Mouse (Mus musculus) small intestine, adult 2 months (tissue): ENCODE results near the gene P4ha2. TPM values are rescaled to one million over a fixed set of nuclear protein-coding genes. Genes with fewer than 3 reads are reported as not detected.

Experiments
- H3K27ac ChIP-seq: fragments of 200-500 bp; 2 replicates; pipeline ENCODE4 v1.5.1; 2012; ENCODE audit warnings: low read depth, low read length, control low read depth, inconsistent platforms; ENCODE audit not compliant: insufficient read depth
- H3K27me3 ChIP-seq: fragments of 200-500 bp; 2 replicates; pipeline ENCODE4 v1.6.1; 2012; ENCODE audit warnings: mild to moderate bottlenecking, moderate library complexity, low read length, inconsistent platforms; ENCODE audit not compliant: control insufficient read depth, insufficient read depth
- H3K36me3 ChIP-seq: fragments of 200-500 bp; 2 replicates; pipeline ENCODE4 v1.6.1; 2012; ENCODE audit warnings: mild to moderate bottlenecking, low read length, control low read depth, inconsistent platforms; ENCODE audit not compliant: control insufficient read depth, insufficient read depth
- H3K4me1 ChIP-seq: fragments of 200-500 bp; 2 replicates; pipeline ENCODE4 v1.6.1; 2012; ENCODE audit warnings: low read length, inconsistent platforms, mixed read lengths; ENCODE audit not compliant: control insufficient read depth, insufficient read depth, insufficient read length
- H3K4me3 ChIP-seq: fragments of 200-500 bp; 2 replicates; pipeline ENCODE4 v1.5.1; 2012; ENCODE audit warnings: low read depth, mild to moderate bottlenecking, control low read depth, inconsistent platforms, low read length, moderate library complexity
- CTCF ChIP-seq: fragments of 200-500 bp; IDR thresholded peaks from 2 replicates; pipeline ENCODE4 v1.5.1; 2012; ENCODE audit warnings: low read depth, mild to moderate bottlenecking, control low read depth, inconsistent platforms, low read length, moderate library complexity, mixed read lengths; ENCODE audit not compliant: insufficient replicate concordance, insufficient read length; ENCODE audit errors: extremely low read depth
- POLR2A ChIP-seq: fragments of 200-500 bp; IDR thresholded peaks from 2 replicates; pipeline ENCODE4 v1.6.1; 2012; ENCODE audit warnings: low read depth, mild to moderate bottlenecking, control low read depth, inconsistent platforms, low read length, moderate library complexity
- WGBS: fragments of 180-500 bp; shearing (Covaris S2); methylation state at CpG from one replicate; pipeline ENCODE4 v1.1.7; 2018; 5-methylcytosine and 5-hydroxymethylcytosine counted together
- polyA plus RNA-seq: library from polyadenylated mRNA; depleted of rRNA; stranded (reverse); fragments of >200 nt; gene quantifications from 2 replicates; pipeline ENCODE4 v1.2.3, GENCODE M21; 2012

The P4ha2 gene
- polyA plus RNA-seq, 1 experiment: 1.5 TPM

DNA sequence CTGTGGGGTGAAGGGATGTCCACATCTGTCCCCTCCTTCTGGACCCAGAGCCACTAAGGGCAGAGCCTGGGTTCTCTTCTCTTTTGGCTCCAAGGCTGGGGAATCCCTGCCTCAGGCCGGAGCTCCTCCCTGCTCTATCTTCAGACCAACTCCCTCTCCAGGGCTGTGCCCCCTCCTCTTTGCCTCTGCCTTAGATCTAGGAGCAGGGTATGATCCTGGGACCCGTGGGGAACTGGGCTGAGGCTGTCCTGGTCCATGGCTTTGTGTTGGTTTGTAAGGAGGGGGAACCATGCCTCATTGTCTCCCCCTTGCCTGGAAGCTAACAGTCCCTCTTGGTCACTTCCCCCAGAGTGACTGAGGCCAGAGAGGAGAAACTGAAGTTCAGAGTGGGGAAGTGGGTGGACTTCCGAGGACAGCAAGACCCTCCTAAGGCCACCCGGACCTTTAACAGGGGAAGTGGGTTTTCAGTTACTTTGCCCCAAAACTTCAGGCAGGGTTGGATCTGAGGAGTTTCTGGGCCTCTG is 31.8 kb upstream of the P4ha2 start:
- H3K27me3 ChIP-seq: peaks cover 8% of the 10 kb centered on the region; the same call in 1 of the 2 replicates
- peaks cover 14% of the 10 kb centered on the region for H3K4me1 ChIP-seq
- TF ChIP-seq POLR2A (no peak), CTCF (no peak)
- H3K4me3 ChIP-seq: peak overlapping the region; percentile 63
- peak overlapping the region; percentile 7; the same call in 1 of the 2 replicates for H3K27ac ChIP-seq
- no peaks in the 10 kb centered on the region for H3K36me3 ChIP-seq
- WGBS: 54% methylated on average over 4 of the region's 4 CpGs

DNA sequence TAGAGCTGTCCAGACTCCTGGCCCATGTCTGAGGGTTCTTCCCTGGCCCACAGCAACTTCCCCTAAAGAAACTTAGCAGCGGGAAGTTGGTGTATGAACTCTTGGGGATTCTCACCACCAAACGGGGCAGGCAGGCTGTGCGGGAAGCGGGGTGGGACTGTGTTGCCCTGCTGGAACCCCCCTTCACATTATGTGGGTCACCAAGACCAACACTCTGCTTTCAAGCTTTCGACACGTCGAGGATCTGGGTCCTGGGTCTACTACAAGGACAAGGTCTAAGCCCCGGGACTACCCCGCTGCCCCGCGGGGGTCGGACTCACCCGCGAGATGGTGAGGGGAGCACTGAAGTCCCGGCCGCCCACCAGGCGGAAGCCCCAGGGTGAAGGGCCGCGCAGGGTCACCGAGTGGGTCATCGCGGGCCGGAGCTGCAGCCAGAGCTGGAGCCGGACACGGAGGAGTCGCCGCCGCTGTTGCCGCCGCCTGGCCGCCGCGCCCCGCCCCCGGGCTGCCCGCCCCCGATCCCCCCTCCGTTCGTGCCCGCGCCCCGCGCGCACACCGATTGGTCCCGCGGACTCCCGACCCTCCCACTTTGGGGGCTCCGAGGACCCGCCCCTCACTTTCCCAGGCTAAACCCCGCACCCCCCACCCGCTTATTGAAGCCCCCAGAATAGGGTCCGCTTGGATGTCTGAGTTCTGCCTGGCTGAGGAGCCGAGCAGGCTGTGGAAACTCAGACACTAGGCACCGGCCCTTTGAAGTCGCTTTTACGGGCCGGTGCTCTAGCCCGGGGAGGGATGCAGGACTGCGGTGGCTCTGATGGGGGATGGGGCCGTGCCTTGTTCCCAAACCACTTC is 31.1 kb upstream of the P4ha2 start, which contains the start of gene Pdlim4:
TSS of gene Pdlim4 (minus strand) at position 495 of the 852 bp plus-strand sequence.
- WGBS: 6% methylated on average over 60 of the region's 61 CpGs
- Histone ChIP-seq H3K4me3 (peak within 1 kb of the TSS; percentile 63), H3K4me1 (peaks cover 17% of the 10 kb centered on the region), H3K36me3 (no peaks in the 10 kb centered on the region), H3K27ac (peak within 1 kb of the TSS; percentile 7; the same call in 1 of the 2 replicates), H3K27me3 (peaks cover 8% of the 10 kb centered on the region; the same call in 1 of the 2 replicates)
- TF ChIP-seq CTCF: no peak
- no peak for TF ChIP-seq POLR2A

DNA sequence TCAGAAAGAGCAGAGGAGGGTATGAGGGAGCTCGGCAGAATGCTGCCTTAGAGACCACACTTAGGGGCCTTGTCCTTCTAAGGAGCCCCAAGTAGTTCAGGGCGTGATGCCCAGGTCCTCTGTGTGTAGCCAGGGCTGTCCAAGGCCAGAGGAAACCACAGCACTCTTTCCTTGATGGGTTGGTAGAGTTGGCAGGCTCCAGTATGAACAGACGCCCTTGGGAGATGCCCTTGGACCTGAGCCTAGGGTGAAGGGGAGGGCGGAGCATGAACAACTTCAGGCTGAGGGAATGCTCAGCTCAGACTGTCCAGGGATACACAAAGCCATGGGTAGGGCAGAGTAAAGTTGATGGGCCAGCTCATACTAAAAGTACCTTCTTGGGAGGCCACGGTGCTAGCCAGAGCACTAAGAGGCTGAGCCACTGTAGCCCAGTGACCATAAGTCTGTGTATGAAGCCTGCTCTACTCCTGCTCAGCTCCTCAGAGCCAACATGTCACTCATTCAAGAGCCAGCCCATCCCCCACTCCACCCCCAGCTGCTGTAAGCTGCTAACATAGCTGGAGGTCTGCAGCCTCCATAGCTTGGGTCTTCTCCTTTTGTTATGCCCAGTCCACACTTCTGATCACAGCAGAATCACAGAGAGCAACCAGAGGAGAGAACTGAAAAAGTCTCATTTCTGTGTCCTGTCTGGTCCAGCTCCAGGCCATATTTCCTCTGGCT is 28.0 kb upstream of the P4ha2 start:
- H3K36me3 ChIP-seq: no peaks in the 10 kb centered on the region
- H3K27me3 ChIP-seq: peaks cover 8% of the 10 kb centered on the region; the same call in 1 of the 2 replicates
- TF ChIP-seq POLR2A: no peak
- TF ChIP-seq CTCF: no peak
- no peak overlapping the region for H3K4me3 ChIP-seq
- WGBS: 65% methylated on average over 5 of the region's 5 CpGs
- H3K27ac ChIP-seq: no peak overlapping the region
- peaks cover 17% of the 10 kb centered on the region for H3K4me1 ChIP-seq

DNA sequence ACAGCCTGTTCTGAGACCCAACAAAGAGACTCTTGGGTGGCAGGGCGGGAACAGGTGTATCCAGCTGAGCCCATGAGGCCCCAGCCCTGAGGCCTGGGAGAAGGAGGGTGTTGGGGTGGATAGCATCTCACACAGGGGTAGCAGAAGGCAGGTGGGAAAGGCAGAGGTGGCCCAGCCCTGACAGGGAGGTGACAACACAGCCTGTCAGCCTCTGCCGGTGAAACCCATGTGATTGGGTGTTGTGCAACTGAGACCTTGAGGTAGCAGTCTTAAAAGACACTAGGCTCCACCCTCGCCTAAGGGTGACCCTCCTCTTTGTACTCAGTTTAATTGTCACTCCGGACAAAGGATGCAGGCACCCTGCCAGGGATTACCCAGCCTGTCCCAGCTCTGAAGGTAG is 26.6 kb upstream of the P4ha2 start:
- WGBS: 36% methylated on average over 4 of the region's 4 CpGs
- TF ChIP-seq CTCF: no peak
- no peak for TF ChIP-seq POLR2A
- Histone ChIP-seq H3K27ac (no peak overlapping the region), H3K27me3 (peaks cover 8% of the 10 kb centered on the region; the same call in 1 of the 2 replicates), H3K4me1 (peaks cover 17% of the 10 kb centered on the region), H3K36me3 (no peaks in the 10 kb centered on the region), H3K4me3 (no peak overlapping the region)

DNA sequence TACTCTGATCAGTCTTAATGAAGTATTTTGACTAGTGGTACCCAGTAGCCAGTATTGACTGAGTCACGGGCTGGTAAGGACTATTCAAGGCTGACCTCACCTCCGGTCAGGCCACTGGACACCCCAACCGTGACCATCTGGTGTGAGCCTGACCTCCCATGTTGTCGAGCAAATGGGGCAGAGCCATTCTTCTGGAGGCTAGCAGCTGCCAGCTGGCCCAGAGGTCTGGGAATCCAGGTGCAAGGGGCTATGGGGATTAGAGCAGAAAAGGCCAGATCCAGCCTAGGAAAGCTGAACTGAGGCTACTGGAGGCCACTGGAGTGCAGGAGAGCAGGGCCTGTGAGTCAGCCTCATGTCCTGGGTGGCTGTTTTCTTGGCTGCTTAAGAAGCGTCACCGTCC is 24.5 kb upstream of the P4ha2 start:
- TF ChIP-seq POLR2A (no peak), CTCF (no peak)
- WGBS: 90% methylated on average over 6 of the region's 6 CpGs
- Histone ChIP-seq H3K4me3 (no peak overlapping the region), H3K27ac (no peak overlapping the region), H3K27me3 (no peaks in the 10 kb centered on the region), H3K36me3 (no peaks in the 10 kb centered on the region), H3K4me1 (peaks cover 17% of the 10 kb centered on the region)

DNA sequence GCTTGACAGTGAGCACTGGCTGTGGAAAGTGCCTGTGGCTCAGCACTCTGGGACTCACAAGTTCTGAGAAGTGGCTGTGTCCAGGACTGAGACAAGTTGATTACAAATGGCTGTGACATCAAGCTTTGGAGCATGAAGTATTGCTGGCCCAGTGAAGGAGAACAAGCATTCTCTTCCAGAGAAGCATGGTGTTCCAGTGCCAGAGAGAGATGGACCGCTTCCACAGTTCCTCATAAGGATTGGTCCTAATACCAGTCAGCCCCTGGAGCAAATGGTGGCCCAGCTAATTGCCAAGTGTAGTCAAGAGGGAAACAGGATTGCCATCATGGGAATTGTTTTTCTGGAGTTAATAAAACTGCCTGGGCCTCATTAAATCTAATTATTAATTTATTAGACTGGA is 23.8 kb upstream of the P4ha2 start:
- WGBS: 97% methylated on average over 1 of the region's 1 CpGs

DNA sequence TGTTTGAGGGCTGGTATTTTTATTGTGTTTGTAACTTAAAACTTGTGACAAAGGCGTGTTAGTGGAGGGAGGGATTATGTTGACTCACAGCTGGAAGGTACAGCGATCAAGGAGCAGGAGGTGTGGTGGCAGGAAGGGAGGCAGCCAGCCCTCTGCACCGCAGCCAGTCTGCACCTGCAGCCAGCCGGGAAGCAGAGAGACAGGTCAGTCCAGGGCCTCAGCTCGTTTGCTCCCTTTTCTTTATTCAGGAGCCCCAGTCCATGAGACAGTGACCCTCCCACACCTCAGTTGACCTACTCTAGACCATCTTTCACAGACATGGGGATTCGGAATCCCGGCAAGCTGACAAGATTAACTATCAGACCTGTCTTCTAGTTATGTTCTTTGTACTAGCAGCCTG is 19.5 kb upstream of the P4ha2 start:
- Histone ChIP-seq H3K36me3 (no peaks in the 10 kb centered on the region), H3K27ac (no peak overlapping the region), H3K4me1 (peaks cover 3% of the 10 kb centered on the region; the same call in 1 of the 2 replicates), H3K27me3 (no peaks in the 10 kb centered on the region), H3K4me3 (no peak overlapping the region)
- TF ChIP-seq POLR2A (no peak), CTCF (no peak)
- WGBS: 24% methylated on average over 7 of the region's 7 CpGs

More for the DNA sequence above, 23.8 kb upstream of the P4ha2 start:
- Histone ChIP-seq H3K4me1 (peaks cover 19% of the 10 kb centered on the region), H3K27ac (no peak overlapping the region), H3K27me3 (no peaks in the 10 kb centered on the region), H3K36me3 (no peaks in the 10 kb centered on the region), H3K4me3 (no peak overlapping the region)
- no peak for TF ChIP-seq CTCF
- no peak for TF ChIP-seq POLR2A
